Mouse (Mus musculus): ENCODE data around the gene Tiam1. TPM values are rescaled to one million over a fixed set of nuclear protein-coding genes. Genes with fewer than 3 reads are reported as not detected.

The Tiam1 gene
- polyA plus RNA-seq, 1 experiment from 2014 or later = 3.7 TPM

GRCm38 (mm10) chr16:89912686-89913375 lies 230.7 kb downstream of the Tiam1 start:
- WGBS = 55% methylated on average over 8 of the region's 8 CpGs
- H3K27ac ChIP-seq (ENCODE audit: low read length) = no peak overlapping the region
- TF ChIP-seq EP300 (IDR thresholded peaks at IDR 0.05) = no peak
- no peak for TF ChIP-seq CTCF (IDR thresholded peaks at IDR 0.05)

DNA sequence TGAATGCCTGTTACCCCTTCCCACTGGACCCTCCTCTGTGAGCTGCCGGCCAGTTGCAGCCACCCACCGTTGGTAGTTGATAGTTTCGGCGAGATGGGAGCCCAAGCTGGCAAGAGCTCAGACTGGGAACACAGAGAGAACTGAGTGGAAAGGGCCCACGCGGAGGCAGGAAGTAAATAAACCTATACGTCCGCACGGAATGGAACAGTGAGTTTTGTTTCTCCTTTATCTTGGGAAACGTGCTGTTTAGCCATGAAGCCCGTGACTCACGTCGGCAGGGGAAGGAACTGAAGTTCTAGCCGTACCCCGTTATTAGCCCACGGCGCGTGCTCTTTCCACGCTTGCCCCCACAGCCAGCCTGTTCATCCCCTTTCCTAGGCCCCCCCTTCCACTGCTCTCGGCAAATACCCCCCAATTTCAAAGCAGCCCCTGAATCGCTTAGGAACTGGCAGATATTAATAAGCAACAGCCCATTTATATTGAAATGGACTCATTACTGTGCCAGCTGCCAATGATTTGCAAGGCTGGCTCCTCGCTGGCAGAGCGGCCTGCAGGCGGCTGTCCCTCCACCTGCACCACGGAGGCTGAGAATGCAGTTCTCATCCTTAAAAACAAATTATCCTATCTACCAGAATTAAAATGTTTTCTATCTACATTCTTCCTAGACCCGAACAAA lies 234.0 kb downstream of the Tiam1 start:
- H3K36me3 ChIP-seq (ENCODE audit: insufficient read depth, low read length) = no peaks in the 10 kb centered on the region
- ATAC-seq = no peak
- H3K9me3 ChIP-seq (ENCODE audit: low read length) = no peaks in the 10 kb centered on the region

More at GRCm38 (mm10) chr16:89912686-89913375, 230.7 kb downstream of the Tiam1 start:
- H3K27me3 ChIP-seq (replicated peaks; ENCODE audit: insufficient read depth, low read length) = 0 out of 2 replicates have a peak, but pooled peaks cover 9% of the 10 kb centered on the region
- DNase-seq (ENCODE audit: low spot score) = no peak
- no peaks in the 10 kb centered on the region for H3K9me3 ChIP-seq (ENCODE audit: low read length)
- H3K4me1 ChIP-seq (ENCODE audit: insufficient read depth, low read depth, low read length) = no peaks in the 10 kb centered on the region
- H3K36me3 ChIP-seq (ENCODE audit: insufficient read depth, low read length) = no peaks in the 10 kb centered on the region
- H3K4me3 ChIP-seq (ENCODE audit: low read depth, low read length) = no peak overlapping the region
- H3K9ac ChIP-seq (replicated peaks; ENCODE audit: low read depth) = no peak overlapping the region
- no peak for ATAC-seq
- H3K4me2 ChIP-seq (replicated peaks; ENCODE audit: low read depth, low read length) = no peak overlapping the region

GRCm38 (mm10) chr16:89907651-89908050 lies 235.9 kb downstream of the Tiam1 start:
- WGBS = 73% methylated on average over 9 of the region's 9 CpGs
- ATAC-seq (no peak), DNase-seq (ENCODE audit: low spot score) (no peak)
- 0 out of 2 replicates have a peak, but pooled peaks cover 6% of the 10 kb centered on the region for H3K27me3 ChIP-seq (replicated peaks; ENCODE audit: insufficient read depth, low read length)
- no peak overlapping the region for H3K4me2 ChIP-seq (replicated peaks; ENCODE audit: low read depth, low read length)
- TF ChIP-seq CTCF (IDR thresholded peaks at IDR 0.05) (no peak), EP300 (IDR thresholded peaks at IDR 0.05) (no peak)
- H3K36me3 ChIP-seq (ENCODE audit: insufficient read depth, low read length) = no peaks in the 10 kb centered on the region
- H3K4me1 ChIP-seq (ENCODE audit: insufficient read depth, low read depth, low read length) = no peaks in the 10 kb centered on the region
- no peak overlapping the region for H3K9ac ChIP-seq (replicated peaks; ENCODE audit: low read depth)
- H3K4me3 ChIP-seq (ENCODE audit: low read depth, low read length) = no peak overlapping the region
- no peak overlapping the region for H3K27ac ChIP-seq (ENCODE audit: low read length)
- no peaks in the 10 kb centered on the region for H3K9me3 ChIP-seq (ENCODE audit: low read length)

More for the DNA sequence above, 234.0 kb downstream of the Tiam1 start:
- H3K9ac ChIP-seq (replicated peaks; ENCODE audit: low read depth) = no peak overlapping the region
- 0 out of 2 replicates have a peak, but pooled peaks cover 6% of the 10 kb centered on the region for H3K27me3 ChIP-seq (replicated peaks; ENCODE audit: insufficient read depth, low read length)
- H3K4me3 ChIP-seq (ENCODE audit: low read depth, low read length) = no peak overlapping the region
- no peaks in the 10 kb centered on the region for H3K4me1 ChIP-seq (ENCODE audit: insufficient read depth, low read depth, low read length)
- WGBS = 53% methylated on average over 26 of the region's 26 CpGs
- no peak for TF ChIP-seq CTCF (IDR thresholded peaks at IDR 0.05)
- no peak for TF ChIP-seq EP300 (IDR thresholded peaks at IDR 0.05)
- no peak overlapping the region for H3K4me2 ChIP-seq (replicated peaks; ENCODE audit: low read depth, low read length)
- no peak for DNase-seq (ENCODE audit: low spot score)
- no peak overlapping the region for H3K27ac ChIP-seq (ENCODE audit: low read length)

DNA sequence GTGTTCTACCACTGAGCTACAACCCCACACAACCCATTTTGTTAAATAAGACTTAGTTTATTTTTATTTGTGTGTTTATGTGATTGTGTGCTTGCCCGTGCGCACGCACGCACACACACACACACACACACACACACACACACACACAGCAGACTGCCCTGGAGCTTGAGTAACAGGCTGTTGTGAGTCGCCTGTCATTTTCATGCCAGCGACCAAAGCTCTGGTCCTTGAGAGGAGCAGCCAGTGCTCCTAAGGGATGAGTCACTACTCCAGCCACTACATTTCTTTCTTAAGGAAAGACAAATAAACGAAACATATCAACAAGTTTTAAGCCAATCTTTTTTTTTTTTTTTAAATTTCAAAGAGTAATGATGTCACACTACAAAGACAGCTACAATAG lies 236.7 kb downstream of the Tiam1 start:
- peak; percentile 57; the same call in 1 of the 2 replicates for ATAC-seq
- no peak for TF ChIP-seq CTCF (IDR thresholded peaks at IDR 0.05)
- TF ChIP-seq EP300 (IDR thresholded peaks at IDR 0.05) = no peak
- H3K27me3 ChIP-seq (replicated peaks; ENCODE audit: insufficient read depth, low read length) = 0 out of 2 replicates have a peak, but pooled peaks cover 6% of the 10 kb centered on the region

DNA sequence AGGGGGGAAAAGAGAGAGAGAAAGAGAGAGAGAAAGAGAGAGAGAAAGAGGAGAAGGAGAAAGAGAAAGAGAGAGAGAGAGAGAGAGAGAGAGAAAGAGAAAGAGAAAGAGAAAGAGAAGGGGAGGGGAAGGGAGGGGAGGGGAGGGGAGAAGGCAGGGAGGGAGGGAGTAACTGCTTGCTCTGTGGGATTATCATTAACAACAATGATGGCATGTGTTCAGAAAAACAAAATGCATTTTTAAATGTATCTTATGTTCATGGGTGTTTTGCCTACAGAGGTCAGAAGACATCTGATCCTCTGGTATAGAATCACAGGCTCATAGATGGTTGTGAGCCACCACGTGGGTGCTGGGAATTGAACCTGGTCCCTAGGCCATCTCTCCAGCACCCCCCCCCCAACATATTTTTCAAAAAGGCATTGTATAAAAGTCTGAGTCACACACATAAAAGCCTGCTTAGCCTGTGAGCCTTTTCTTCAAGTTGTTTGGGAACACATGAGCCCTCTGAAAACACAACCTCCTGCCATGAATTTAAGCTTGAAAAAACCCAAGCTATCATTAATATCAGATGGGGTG lies 237.8 kb downstream of the Tiam1 start:
- TF ChIP-seq EP300 (IDR thresholded peaks at IDR 0.05) = no peak
- TF ChIP-seq CTCF (IDR thresholded peaks at IDR 0.05) = no peak
- Histone ChIP-seq H3K27me3 (replicated peaks; ENCODE audit: insufficient read depth, low read length) (0 out of 2 replicates have a peak, but pooled peaks cover 3% of the 10 kb centered on the region), H3K9ac (replicated peaks; ENCODE audit: low read depth) (no peak overlapping the region), H3K9me3 (ENCODE audit: low read length) (no peaks in the 10 kb centered on the region), H3K36me3 (ENCODE audit: insufficient read depth, low read length) (no peaks in the 10 kb centered on the region), H3K4me3 (ENCODE audit: low read depth, low read length) (no peak overlapping the region), H3K27ac (ENCODE audit: low read length) (no peak overlapping the region), H3K4me2 (replicated peaks; ENCODE audit: low read depth, low read length) (no peak overlapping the region), H3K4me1 (ENCODE audit: insufficient read depth, low read depth, low read length) (no peaks in the 10 kb centered on the region)
- ATAC-seq (no peak), DNase-seq (ENCODE audit: low spot score) (no peak)
- WGBS = 89% methylated on average over 1 of the region's 1 CpGs

More for the DNA sequence above, 236.7 kb downstream of the Tiam1 start:
- DNase-seq (ENCODE audit: low spot score) = peak; percentile 45
- Histone ChIP-seq H3K4me3 (ENCODE audit: low read depth, low read length) (no peak overlapping the region), H3K4me2 (replicated peaks; ENCODE audit: low read depth, low read length) (no peak overlapping the region), H3K4me1 (ENCODE audit: insufficient read depth, low read depth, low read length) (no peaks in the 10 kb centered on the region), H3K36me3 (ENCODE audit: insufficient read depth, low read length) (no peaks in the 10 kb centered on the region), H3K27ac (ENCODE audit: low read length) (no peak overlapping the region), H3K9me3 (ENCODE audit: low read length) (no peaks in the 10 kb centered on the region), H3K9ac (replicated peaks; ENCODE audit: low read depth) (no peak overlapping the region)
- 72% methylated on average over 7 of the region's 7 CpGs for WGBS

DNA sequence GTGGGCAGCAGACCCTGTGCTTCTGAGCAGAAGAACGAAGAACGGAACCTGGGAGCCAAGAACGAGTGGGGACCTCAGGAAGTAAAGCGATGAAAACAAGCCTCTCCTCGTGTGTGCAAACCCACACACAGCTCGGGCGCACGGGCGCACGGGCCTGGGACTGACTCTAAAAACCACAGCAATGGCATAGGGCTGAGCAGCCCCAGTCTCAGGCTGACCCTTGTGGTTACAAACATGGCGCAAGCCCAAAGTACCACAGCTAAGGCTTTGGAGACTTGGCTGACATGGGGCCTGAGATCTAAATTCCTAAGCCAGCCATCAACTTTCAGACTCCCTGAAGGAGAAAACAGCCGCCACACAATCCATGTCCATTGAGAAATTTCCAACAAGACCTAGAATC lies 239.4 kb downstream of the Tiam1 start:
- 90% methylated on average over 12 of the region's 12 CpGs for WGBS
- no peaks in the 10 kb centered on the region for H3K4me1 ChIP-seq (ENCODE audit: insufficient read depth, low read depth, low read length)
- no peak overlapping the region for H3K27ac ChIP-seq (ENCODE audit: low read length)
- H3K9ac ChIP-seq (replicated peaks; ENCODE audit: low read depth) = no peak overlapping the region
- no peak for TF ChIP-seq EP300 (IDR thresholded peaks at IDR 0.05)
- no peak for TF ChIP-seq CTCF (IDR thresholded peaks at IDR 0.05)
- DNase-seq (ENCODE audit: low spot score) (no peak), ATAC-seq (no peak)
- no peak overlapping the region for H3K4me2 ChIP-seq (replicated peaks; ENCODE audit: low read depth, low read length)
- H3K27me3 ChIP-seq (replicated peaks; ENCODE audit: insufficient read depth, low read length) = no peaks in the 10 kb centered on the region
- no peaks in the 10 kb centered on the region for H3K36me3 ChIP-seq (ENCODE audit: insufficient read depth, low read length)
- no peaks in the 10 kb centered on the region for H3K9me3 ChIP-seq (ENCODE audit: low read length)
- H3K4me3 ChIP-seq (ENCODE audit: low read depth, low read length) = no peak overlapping the region
